8 mouse cellular contexts compared by ENCODE assay signal in genomic region chr19:46318031-46318471, GRCm38 (mm10). TPM values are rescaled to one million over a fixed set of nuclear protein-coding genes. Genes with fewer than 3 reads are reported as not detected.
DNase-seq lines count a peak whose midpoint lies in the region; ATAC-seq and TF ChIP-seq lines count a peak whose summit lies in the region.

No protein-coding gene starts in this region.

- H3K27me3 ChIP-seq in embryonic facial prominence, embryonic 15.5 days: peaks cover 99% of the 10 kb centered on the region
- H3K27me3 ChIP-seq in hindbrain, embryonic 11.5 days (ENCODE audit: control insufficient read depth, insufficient read depth, low read length): peaks cover 77% of the 10 kb centered on the region
- peaks cover 91% of the 10 kb centered on the region for H3K27me3 ChIP-seq in limb, embryonic 14.5 days (ENCODE audit: control insufficient read depth, insufficient read depth, low read length)

- peak overlapping the region; percentile 33; the same call in 1 of the 2 replicates for H3K9ac ChIP-seq in embryonic facial prominence, embryonic 15.5 days
- peak overlapping the region; percentile 47; the same call in 1 of the 2 replicates for H3K9ac ChIP-seq in hindbrain, embryonic 11.5 days (ENCODE audit: low read depth, low read length)
- H3K9ac ChIP-seq in limb, embryonic 14.5 days (ENCODE audit: low read depth, low read length, severe bottlenecking): peak overlapping the region; percentile 43

- TF ChIP-seq POLR2A in limb, embryonic 14.5 days (IDR thresholded peaks at IDR 0.05; ENCODE audit: borderline replicate concordance, extremely low read depth, insufficient read depth, insufficient read length): no peak

- no peak overlapping the region for H3K27ac ChIP-seq in embryonic facial prominence, embryonic 15.5 days (replicated peaks)
- no peak overlapping the region for H3K27ac ChIP-seq in hindbrain, embryonic 11.5 days (ENCODE audit: low read depth, low read length)
- H3K27ac ChIP-seq in limb, embryonic 14.5 days (replicated peaks; ENCODE audit: low read depth, low read length): no peak overlapping the region

- no peaks in the 10 kb centered on the region for H3K36me3 ChIP-seq in embryonic facial prominence, embryonic 15.5 days
- H3K36me3 ChIP-seq in hindbrain, embryonic 11.5 days (ENCODE audit: control insufficient read depth, insufficient read depth, low read length): no peaks in the 10 kb centered on the region
- no peaks in the 10 kb centered on the region for H3K36me3 ChIP-seq in limb, embryonic 14.5 days (ENCODE audit: control insufficient read depth, insufficient read depth, low read length)

- under 1% methylated on average over 24 of the region's 42 CpGs for WGBS in embryonic facial prominence, embryonic 15.5 days
- 5% methylated on average over 18 of the region's 42 CpGs for WGBS in hindbrain, embryonic 11.5 days
- 2% methylated on average over 30 of the region's 42 CpGs for WGBS in limb, embryonic 14.5 days

- H3K4me1 ChIP-seq in embryonic facial prominence, embryonic 15.5 days: peaks cover 62% of the 10 kb centered on the region
- peaks cover 20% of the 10 kb centered on the region for H3K4me1 ChIP-seq in hindbrain, embryonic 11.5 days (replicated peaks; ENCODE audit: control insufficient read depth, insufficient read depth, low read length)
- peaks cover 7% of the 10 kb centered on the region for H3K4me1 ChIP-seq in limb, embryonic 14.5 days (ENCODE audit: control insufficient read depth, insufficient read depth, low read length)

- H3K4me3 ChIP-seq in embryonic facial prominence, embryonic 15.5 days (replicated peaks): peak overlapping the region; percentile 54
- H3K4me3 ChIP-seq in hindbrain, embryonic 11.5 days (ENCODE audit: low read depth, low read length): peak overlapping the region; percentile 38
- peak overlapping the region; percentile 43 for H3K4me3 ChIP-seq in limb, embryonic 14.5 days (replicated peaks; ENCODE audit: low read length)

- peak overlapping the region; percentile 83 for H3K4me2 ChIP-seq in embryonic facial prominence, embryonic 15.5 days (replicated peaks)
- H3K4me2 ChIP-seq in hindbrain, embryonic 11.5 days (replicated peaks; ENCODE audit: low read depth, low read length): peak overlapping the region; percentile 58
- peak overlapping the region; percentile 70 for H3K4me2 ChIP-seq in limb, embryonic 14.5 days (replicated peaks; ENCODE audit: low read depth, low read length, severe bottlenecking)

- DNase-seq in left cerebral cortex, adult 18-20 months (ENCODE audit: low spot score in 2 of 2): peak; percentile 58 to 71
- DNase-seq in left cerebral cortex, adult 11 months (ENCODE audit: low spot score): no peak
- peak; percentile 44 to 52 for DNase-seq in adrenal gland, postnatal 36 days
- peak; percentile 33 for DNase-seq in hindbrain, embryonic 11.5 days (ENCODE audit: low spot score)
- DNase-seq in limb, embryonic 14.5 days (ENCODE audit: low spot score): no peak
- peak; percentile 75 for DNase-seq in right cerebral cortex, postnatal 25 days
- no peak for DNase-seq in embryo, embryonic 9.5 days (ENCODE audit: extremely low spot score)

- ATAC-seq in embryonic facial prominence, embryonic 15.5 days (ENCODE audit: insufficient number of reproducible peaks, low FRiP score, low TSS enrichment, low read depth): no peak; the same call in 1 of the 2 replicates
- no peak for ATAC-seq in hindbrain, embryonic 11.5 days (ENCODE audit: low FRiP score)
- ATAC-seq in limb, embryonic 14.5 days (ENCODE audit: low FRiP score, low read depth): no peak

- H3K9me3 ChIP-seq in embryonic facial prominence, embryonic 15.5 days (replicated peaks): no peaks in the 10 kb centered on the region
- no peaks in the 10 kb centered on the region for H3K9me3 ChIP-seq in hindbrain, embryonic 11.5 days (ENCODE audit: control insufficient read depth, low read length)
- no peaks in the 10 kb centered on the region for H3K9me3 ChIP-seq in limb, embryonic 14.5 days (ENCODE audit: control insufficient read depth, low read length)

RNA-seq across cellular contexts. Expression of gene Psd, which starts 8.9 kb away (rescaled TPM):
- total RNA-seq in left cerebral cortex, adult 18-20 months (2021): 100 to 1,000 TPM; 612 to 681 TPM
- total RNA-seq in adrenal gland, postnatal 36 days (2021): 1 to 10 TPM; 6.0 to 7.5 TPM
- polyA plus RNA-seq in embryonic facial prominence, embryonic 15.5 days (2015; fragmentation: Nextera tagmentation; extraction: Ambion mirVana): 9.8 and 11.0 TPM in 2 replicates
- 10.0 and 11.9 TPM in 2 replicates for polyA plus RNA-seq in hindbrain, embryonic 11.5 days (2014; fragmentation: Nextera tagmentation; extraction: Ambion mirVana)
- polyA plus RNA-seq in limb, embryonic 14.5 days (2012; rRNA removed): 7.8 and 8.9 TPM in 2 replicates
- polyA plus RNA-seq in limb, embryonic 14.5 days (2014; fragmentation: Nextera tagmentation; extraction: Ambion mirVana): 5.3 and 5.5 TPM in 2 replicates

RNA-seq across cellular contexts. Expression of gene Fbxl15, which starts 9.9 kb away (rescaled TPM):
- 10 to 100 TPM; 30.0 to 31.1 TPM for total RNA-seq in left cerebral cortex, adult 18-20 months (2021)
- 10 to 100 TPM in 1 of 2 experiments, 1 to 10 TPM in 1; 9.2 to 10.0 TPM for total RNA-seq in adrenal gland, postnatal 36 days (2021)
- polyA plus RNA-seq in embryonic facial prominence, embryonic 15.5 days (2015; fragmentation: Nextera tagmentation; extraction: Ambion mirVana): 16.4 TPM in 2 replicates
- 26.3 and 27.1 TPM in 2 replicates for polyA plus RNA-seq in hindbrain, embryonic 11.5 days (2014; fragmentation: Nextera tagmentation; extraction: Ambion mirVana)
- 10.8 and 15.6 TPM in 2 replicates for polyA plus RNA-seq in limb, embryonic 14.5 days (2012; rRNA removed)
- polyA plus RNA-seq in limb, embryonic 14.5 days (2014; fragmentation: Nextera tagmentation; extraction: Ambion mirVana): 13.5 and 15.5 TPM in 2 replicates

RNA-seq across cellular contexts. Expression of gene Nfkb2, which starts 13.9 kb away (rescaled TPM):
- total RNA-seq in left cerebral cortex, adult 18-20 months (2021): 1 to 10 TPM; 1.9 to 2.1 TPM
- total RNA-seq in adrenal gland, postnatal 36 days (2021): 10 to 100 TPM; 39.9 to 42.6 TPM
- 15.3 and 16.1 TPM in 2 replicates for polyA plus RNA-seq in embryonic facial prominence, embryonic 15.5 days (2015; fragmentation: Nextera tagmentation; extraction: Ambion mirVana)
- polyA plus RNA-seq in hindbrain, embryonic 11.5 days (2014; fragmentation: Nextera tagmentation; extraction: Ambion mirVana): 2.7 and 4.6 TPM in 2 replicates
- polyA plus RNA-seq in limb, embryonic 14.5 days (2012; rRNA removed): 22.2 and 28.4 TPM in 2 replicates
- polyA plus RNA-seq in limb, embryonic 14.5 days (2014; fragmentation: Nextera tagmentation; extraction: Ambion mirVana): 9.7 and 13.2 TPM in 2 replicates

RNA-seq across cellular contexts. Expression of gene Cuedc2, which starts 20.5 kb away (rescaled TPM):
- 100 to 1,000 TPM; 199 to 202 TPM for total RNA-seq in left cerebral cortex, adult 18-20 months (2021)
- total RNA-seq in adrenal gland, postnatal 36 days (2021): 10 to 100 TPM; 74.7 to 77.8 TPM
- polyA plus RNA-seq in embryonic facial prominence, embryonic 15.5 days (2015; fragmentation: Nextera tagmentation; extraction: Ambion mirVana): 167 and 168 TPM in 2 replicates
- 252 and 260 TPM in 2 replicates for polyA plus RNA-seq in hindbrain, embryonic 11.5 days (2014; fragmentation: Nextera tagmentation; extraction: Ambion mirVana)
- 110 and 133 TPM in 2 replicates for polyA plus RNA-seq in limb, embryonic 14.5 days (2012; rRNA removed)
- polyA plus RNA-seq in limb, embryonic 14.5 days (2014; fragmentation: Nextera tagmentation; extraction: Ambion mirVana): 164 and 169 TPM in 2 replicates

RNA-seq across cellular contexts. Expression of gene Mfsd13a, which starts 22.9 kb away (rescaled TPM):
- 10 to 100 TPM; 22.7 to 26.4 TPM for total RNA-seq in left cerebral cortex, adult 18-20 months (2021)
- total RNA-seq in adrenal gland, postnatal 36 days (2021): 1 to 10 TPM; 5.2 to 7.5 TPM
- 4.3 and 4.4 TPM in 2 replicates for polyA plus RNA-seq in embryonic facial prominence, embryonic 15.5 days (2015; fragmentation: Nextera tagmentation; extraction: Ambion mirVana)
- 4.4 and 6.9 TPM in 2 replicates for polyA plus RNA-seq in hindbrain, embryonic 11.5 days (2014; fragmentation: Nextera tagmentation; extraction: Ambion mirVana)
- 5.4 and 8.0 TPM in 2 replicates for polyA plus RNA-seq in limb, embryonic 14.5 days (2012; rRNA removed)
- 3.2 and 3.5 TPM in 2 replicates for polyA plus RNA-seq in limb, embryonic 14.5 days (2014; fragmentation: Nextera tagmentation; extraction: Ambion mirVana)

Comparison
In these comparisons a context has a peak if more than half of its experiments do, and no peak if none do; other contexts are left out.
1. DNase-seq: peak in left cerebral cortex, adult 18-20 months (2 of 2), adrenal gland, postnatal 36 days (2 of 2), hindbrain, embryonic 11.5 days (single experiment) and right cerebral cortex, postnatal 25 days (single experiment); none in left cerebral cortex, adult 11 months (single experiment), limb, embryonic 14.5 days (single experiment) and embryo, embryonic 9.5 days (single experiment).
2. Peak in every context shown above with its lines, with median percentiles within 50 percentile points of each other: H3K4me2 ChIP-seq, H3K4me3 ChIP-seq and H3K9ac ChIP-seq.